Mouse (Mus musculus) C2C12 (cell line): ENCODE measurements around the gene Ndufb3.
A peak's percentile ranks its signal among the peaks of the same experiment; 100 is the strongest.

Experiments used
- CEBPB ChIP-seq: IDR thresholded peaks from one replicate; pipeline ENCODE4 v1.6.1; 2011; ENCODE audit warnings: low read depth, mild to moderate bottlenecking, control low read depth, moderate library complexity
- CTCF ChIP-seq: IDR thresholded peaks from one replicate; pipeline ENCODE4 v1.5.1; 2011; ENCODE audit not compliant: control insufficient read depth, insufficient read depth, insufficient read length
- MAX ChIP-seq: IDR thresholded peaks from one replicate; pipeline ENCODE4 v1.6.1; 2011; ENCODE audit warnings: mild to moderate bottlenecking, control low read depth
- MYOD1 ChIP-seq: IDR thresholded peaks from one replicate; pipeline ENCODE4 v1.6.1; 2011; ENCODE audit warnings: low read depth; ENCODE audit not compliant: control insufficient read depth, insufficient read length
- MYOG ChIP-seq: IDR thresholded peaks from one replicate; pipeline ENCODE4 v1.6.1; 2011; ENCODE audit not compliant: control insufficient read depth, insufficient read length; ENCODE audit errors: extremely low read depth
- USF1 ChIP-seq: IDR thresholded peaks from one replicate; pipeline ENCODE4 v1.6.1; 2011; ENCODE audit warnings: low read depth, mild to moderate bottlenecking, control low read depth, moderate library complexity

GRCm38 (mm10) chr1:58614424-58614823 is 28.2 kb downstream of the Ndufb3 start:
- TF ChIP-seq CTCF = no peak
- no peak for TF ChIP-seq MYOG
- TF ChIP-seq CEBPB = no peak
- TF ChIP-seq MAX = no peak
- TF ChIP-seq USF1 = peak; percentile 82
- peak; percentile 58 for TF ChIP-seq MYOD1
